Mouse (Mus musculus) mesoderm, embryonic 11.5 days (tissue): ENCODE results near the gene Prss54.

Experiments
- DNase-seq: peaks from one replicate; pipeline ENCODE4 v3.0.0-alpha.2; 2012; ENCODE audit warnings: low read depth, low spot score

Gene Prss54

GRCm38 (mm10) chr8:95551577-95551976 is 24.6 kb downstream of the Prss54 start:
- DNase-seq = no peak

GRCm38 (mm10) chr8:95549871-95550829 is 26.0 kb downstream of the Prss54 start:
- DNase-seq = peak; percentile 16

DNA sequence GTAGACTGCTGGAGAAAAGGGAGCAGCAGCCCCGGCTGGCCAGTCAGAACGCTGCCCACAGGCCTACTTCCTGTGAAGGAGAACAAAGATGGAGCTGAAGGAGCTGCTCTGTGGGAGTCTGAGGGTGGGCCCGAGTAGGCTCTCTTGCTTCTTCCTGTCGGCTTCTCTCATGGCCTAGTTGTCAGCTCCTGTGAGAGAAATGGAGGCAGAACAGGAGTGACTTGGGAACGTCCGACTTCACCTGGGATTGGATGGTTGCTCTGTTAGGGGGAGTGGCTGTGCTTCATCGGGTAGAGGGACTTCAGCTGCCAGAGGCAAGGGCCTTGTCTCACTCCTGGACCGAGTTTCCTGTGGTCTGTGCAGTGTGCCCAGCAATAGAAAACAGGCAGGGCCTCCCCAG is 28.2 kb downstream of the Prss54 start:
- DNase-seq = no peak

DNA sequence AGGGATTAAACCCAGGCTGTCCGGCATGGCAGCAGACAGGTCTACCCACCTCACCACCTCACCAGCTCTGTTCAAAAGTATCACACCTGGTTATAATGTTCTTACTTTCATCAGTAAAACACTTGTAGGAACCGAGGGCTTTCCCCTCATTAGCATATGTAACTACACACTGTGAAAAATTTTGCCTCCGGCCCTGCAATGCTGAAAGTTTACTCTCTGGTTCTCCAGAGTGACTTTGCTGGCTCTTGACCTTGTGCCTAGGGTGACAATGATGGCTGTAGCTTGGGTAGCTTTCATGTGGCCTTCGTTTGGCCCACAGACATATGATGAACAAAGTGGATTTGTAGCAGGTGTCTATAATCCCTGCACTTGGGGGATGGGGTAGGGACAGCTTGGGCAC is 29.2 kb downstream of the Prss54 start:
- DNase-seq = no peak

DNA sequence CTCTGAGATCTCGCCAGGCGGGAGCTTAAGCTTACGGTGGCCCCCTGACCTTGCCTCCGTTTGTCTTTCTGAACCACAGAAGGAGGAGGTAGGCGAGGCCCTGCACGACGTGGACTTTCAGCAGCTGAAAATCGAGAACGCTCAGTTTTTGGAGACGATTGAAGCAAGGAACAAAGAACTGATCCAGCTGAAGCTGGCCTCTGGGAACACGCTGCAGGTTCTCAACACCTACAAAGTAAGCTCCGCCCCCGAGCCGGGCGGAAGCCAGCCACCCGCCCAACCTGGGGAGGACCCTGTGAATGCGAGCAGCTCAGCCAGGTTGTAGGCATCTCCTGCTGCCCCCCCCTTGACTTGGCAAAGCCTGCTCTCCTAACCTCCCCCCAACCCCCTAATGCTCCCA is 30.3 kb downstream of the Prss54 start:
- no peak for DNase-seq

DNA sequence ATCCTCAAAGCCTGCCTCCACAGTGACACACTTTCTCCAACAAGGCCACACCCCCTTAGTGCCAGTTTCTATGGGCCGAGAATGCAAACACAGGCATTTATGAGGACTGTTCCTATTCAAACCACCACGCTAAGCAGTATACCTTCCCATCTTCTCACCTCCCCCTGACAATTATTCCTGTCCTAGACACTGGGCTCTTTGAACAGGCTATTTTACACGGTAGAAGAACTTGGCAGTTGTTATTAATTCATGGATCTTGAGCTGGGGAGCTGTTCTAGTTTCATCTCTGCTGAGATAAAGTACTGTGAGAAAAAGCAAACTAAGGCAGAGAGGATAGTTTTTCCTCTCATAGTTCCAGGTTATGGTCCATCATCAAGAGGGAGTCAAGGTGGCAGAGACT is 33.1 kb downstream of the Prss54 start:
- DNase-seq = no peak

DNA sequence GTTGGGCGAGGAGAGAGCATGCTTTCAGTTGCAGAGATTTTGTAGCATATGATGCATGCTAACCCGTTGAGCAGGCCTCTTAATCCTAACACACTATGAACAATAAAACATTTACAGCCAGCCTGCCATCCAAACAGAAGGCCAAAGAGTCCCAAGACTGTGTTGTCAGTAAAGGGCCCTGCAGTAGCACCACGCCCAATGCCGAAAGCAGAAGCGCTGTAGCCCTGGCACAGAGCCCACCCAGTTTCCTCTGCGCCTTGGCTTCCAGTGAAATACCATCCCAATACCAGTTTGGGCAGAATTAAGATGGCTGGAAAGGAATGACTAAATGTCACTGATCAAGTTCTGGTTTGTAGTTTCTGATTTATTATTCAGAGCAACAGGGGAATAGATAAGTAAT is 33.9 kb downstream of the Prss54 start:
- no peak for DNase-seq

- DNase-seq = no peak
Measured at GRCm38 (mm10) chr8:95539487-95539886, 36.7 kb downstream of the Prss54 start.

GRCm38 (mm10) chr8:95533584-95534387 is 42.4 kb downstream of the Prss54 start, which contains the start of gene Ccdc113:
Ccdc113 (plus strand) TSS chr8:95534085.
- DNase-seq = peak; percentile 78

- no peak for DNase-seq
Measured at GRCm38 (mm10) chr8:95532206-95532605, 43.9 kb downstream of the Prss54 start.

DNA sequence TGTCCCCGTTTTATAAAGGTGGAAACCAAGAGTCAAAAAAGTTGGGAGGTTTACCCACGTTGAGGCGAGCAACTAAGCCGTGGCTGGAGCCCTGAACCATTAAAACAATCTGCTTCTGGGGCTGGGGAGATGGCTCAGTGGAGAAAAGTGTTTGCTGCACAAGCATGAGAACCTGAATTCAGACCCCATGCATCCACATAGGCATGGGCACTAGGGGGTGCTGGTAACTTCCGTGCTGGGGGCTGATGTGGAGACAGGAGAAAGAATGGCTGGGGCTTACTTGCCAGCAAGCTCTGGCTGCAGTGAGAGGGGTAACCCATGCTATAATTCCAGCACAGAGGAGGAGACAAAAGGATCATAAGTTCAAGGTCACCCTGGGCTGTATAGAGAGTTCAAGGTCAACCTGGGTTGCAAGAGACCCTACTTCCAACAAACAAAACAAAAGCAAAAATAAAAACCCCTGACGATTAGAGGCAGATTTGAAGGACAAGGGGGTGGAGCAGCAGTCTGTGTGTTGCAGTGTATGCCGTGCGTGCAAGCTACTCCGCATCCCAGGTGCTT is 47.3 kb downstream of the Prss54 start:
- no peak for DNase-seq

DNA sequence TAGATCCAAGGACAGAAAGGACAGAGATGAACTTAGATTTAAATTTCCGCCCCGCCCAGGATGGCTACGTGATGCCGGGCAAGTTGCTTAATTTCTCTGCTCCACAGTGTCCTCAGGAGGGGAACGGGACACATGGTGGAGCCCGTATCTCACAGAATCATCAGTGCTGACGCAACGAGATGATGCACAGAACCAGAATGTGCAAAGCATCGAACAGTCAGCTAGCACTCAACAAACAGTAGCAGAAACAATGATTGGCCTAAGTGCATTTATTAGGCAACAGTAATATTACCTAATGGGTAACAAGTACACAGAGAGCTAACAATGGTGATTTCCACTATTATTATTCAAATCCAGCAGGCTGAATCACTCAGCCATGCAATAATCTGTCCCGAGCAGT is 47.9 kb downstream of the Prss54 start:
- DNase-seq = no peak

- DNase-seq = no peak
Measured at GRCm38 (mm10) chr8:95523991-95524390, 52.1 kb downstream of the Prss54 start.

DNA sequence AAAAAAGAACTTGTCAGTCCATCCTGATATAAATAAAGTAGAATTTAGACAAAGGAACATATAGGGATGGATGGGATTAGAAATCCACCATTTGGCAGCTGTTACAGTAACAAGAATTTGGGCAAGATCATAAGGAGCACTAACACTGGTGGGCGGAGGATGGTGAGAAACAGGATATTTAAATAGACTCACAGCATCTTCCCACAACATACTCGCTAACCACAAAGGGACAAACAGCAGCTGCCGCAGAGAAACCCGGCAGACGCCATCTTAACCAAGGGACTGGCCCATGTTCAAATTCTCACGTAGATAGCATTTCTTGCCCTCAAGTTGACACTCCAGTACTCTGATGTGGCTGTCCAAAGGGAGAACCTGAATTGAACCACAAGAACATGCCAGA is 59.2 kb downstream of the Prss54 start:
- DNase-seq = no peak

- DNase-seq = no peak
Measured at GRCm38 (mm10) chr8:95513219-95513618, 62.9 kb downstream of the Prss54 start.

GRCm38 (mm10) chr8:95512257-95512656 is 63.9 kb downstream of the Prss54 start:
- DNase-seq = peak; percentile 28
